Mouse (Mus musculus) adrenal gland, adult 8-10 months (tissue): Measurements from ENCODE around the gene Flnb. TPM values are rescaled to one million over a fixed set of nuclear protein-coding genes. Genes with fewer than 3 reads are reported as not detected.

Source experiments
- DNase-seq: peaks from one replicate; pipeline ENCODE4 v3.0.0; 2022
- total RNA-seq, 4 experiments: library from RNA; stranded (reverse); gene quantifications; 2 replicates each; pipeline ENCODE4 v1.2.4; 2022

Gene Flnb
- total RNA-seq, 4 experiments from 2014 or later, result 54.5 to 77.3 (median 65.8) TPM

DNA sequence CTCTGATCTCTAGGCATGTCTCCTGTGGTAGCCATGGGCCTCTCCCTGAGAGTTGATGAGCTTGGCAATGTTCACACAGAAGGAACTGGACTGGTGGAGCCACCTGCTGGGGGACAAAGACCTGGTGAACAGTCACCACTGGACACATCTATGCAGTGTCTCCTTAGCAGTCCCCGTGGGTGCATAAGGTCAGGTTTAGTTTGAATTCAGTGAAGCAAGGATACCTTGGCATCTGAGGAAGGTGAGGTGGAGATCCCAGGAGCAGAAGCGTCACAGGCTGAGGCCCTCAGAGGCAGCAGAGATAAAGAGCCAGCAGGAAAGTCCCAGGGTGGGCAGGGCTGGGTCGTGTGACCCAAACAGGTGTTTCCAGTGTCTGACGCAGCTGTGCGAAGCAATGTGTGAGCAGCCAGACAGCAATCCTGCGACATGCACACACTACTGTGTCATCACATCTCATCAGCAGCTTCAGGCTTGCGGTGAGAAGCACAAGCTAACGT lies 176.6 kb downstream of the Flnb start, which contains the start of gene Dnase1l3:
TSS of gene Dnase1l3 (minus strand) at position 303 of the 497 bp plus-strand sequence.
- no peak for DNase-seq

DNA sequence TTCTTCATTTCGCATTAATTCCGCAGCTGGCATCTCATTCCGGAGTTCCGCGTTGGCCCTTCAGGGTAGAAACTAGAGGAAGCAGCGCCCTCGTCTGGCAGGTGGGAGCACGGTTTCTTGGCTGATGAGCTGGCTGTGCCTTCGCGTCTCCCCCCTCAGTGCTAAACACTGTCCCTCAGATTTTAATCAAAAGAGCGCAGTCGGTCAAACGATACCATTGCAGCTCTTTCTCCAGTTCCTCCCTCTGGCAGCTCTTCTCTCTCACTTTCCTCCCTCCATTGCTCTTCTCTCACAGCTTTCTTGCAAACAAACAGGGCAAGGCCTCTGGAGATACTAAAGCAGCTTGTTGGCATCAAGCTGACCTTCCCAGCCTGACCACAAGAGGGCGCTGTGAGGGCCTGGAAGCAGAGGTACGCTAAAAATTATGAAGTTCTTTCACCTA lies 179.5 kb downstream of the Flnb start:
- peak; percentile 82 for DNase-seq

DNA sequence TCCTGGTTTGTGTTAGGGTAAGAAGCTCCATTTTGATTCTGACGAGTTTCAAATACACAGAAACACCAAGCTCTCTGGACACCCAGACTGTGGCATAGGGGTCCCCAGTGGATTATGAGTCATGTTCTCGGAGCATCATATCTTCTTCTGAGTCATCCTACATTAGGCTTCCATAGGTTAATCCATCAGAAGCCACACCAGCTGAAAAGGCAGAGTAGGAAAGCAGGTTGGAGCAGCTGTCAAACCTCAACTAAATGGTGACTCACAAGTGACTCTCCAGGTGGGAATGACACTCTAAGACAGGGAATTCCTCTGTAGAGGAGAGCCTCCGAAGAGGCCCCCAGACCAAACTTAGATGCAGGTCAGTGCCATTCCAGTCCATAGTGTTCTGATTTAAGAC lies 181.3 kb downstream of the Flnb start:
- DNase-seq, result no peak

DNA sequence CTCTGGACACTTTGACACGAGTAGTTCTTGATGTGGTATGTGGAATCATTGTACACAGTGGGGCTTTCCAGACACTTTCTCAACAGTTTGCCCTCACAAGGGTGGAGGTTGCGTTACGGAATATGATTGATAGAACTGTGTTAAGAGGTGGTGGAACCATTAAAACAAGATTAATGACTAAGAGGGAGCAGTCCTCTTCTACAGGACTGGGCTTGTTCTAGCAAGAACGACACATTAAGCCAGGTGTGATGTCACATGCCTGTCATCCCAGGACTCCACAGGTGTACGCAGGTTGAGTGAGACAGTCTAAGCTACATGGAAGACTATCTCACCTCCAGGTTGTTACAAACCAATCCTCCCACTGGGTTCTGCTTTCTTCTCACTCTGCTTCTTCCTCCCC lies 181.7 kb downstream of the Flnb start:
- no peak for DNase-seq

DNA sequence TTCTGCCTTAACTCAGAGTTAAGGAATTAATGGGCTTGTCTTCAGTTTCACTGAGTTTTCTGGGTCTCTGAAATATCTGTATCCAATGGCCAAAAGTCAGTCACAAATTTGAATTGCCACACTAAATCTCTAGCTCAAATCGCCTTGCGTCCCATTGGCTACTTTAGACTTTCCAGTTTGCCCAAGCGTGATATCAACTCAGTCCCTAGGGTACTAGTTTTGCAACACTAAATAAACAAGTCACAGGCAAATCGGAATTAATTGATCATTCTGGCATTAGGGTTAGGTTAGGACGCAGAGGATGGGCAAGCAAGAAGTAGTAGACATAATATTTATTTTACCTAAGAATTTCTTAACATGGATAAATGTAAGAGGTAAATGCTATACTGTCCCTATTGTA lies 182.5 kb downstream of the Flnb start:
- no peak for DNase-seq

Other genes starting within 250 kb of the Flnb start
- gene Gm3558, start 249.4 kb upstream of the Flnb start, total RNA-seq, result under 1 TPM in 3 of 4 experiments, not detected in 1; 0.55 to 0.91 (median 0.80) TPM
- gene Gm10338, start 222.4 kb upstream of the Flnb start, total RNA-seq, result not detected
- gene Gm10128, start 174.0 kb upstream of the Flnb start, total RNA-seq, result not detected
- not detected for gene Gm26661, start 26.4 kb upstream of the Flnb start, total RNA-seq
- not detected for gene Gm45521, start 139.3 kb downstream of the Flnb start, total RNA-seq
- under 1 TPM; 0.37 to 0.78 (median 0.55) TPM for gene Dnase1l3, start 176.6 kb downstream of the Flnb start, total RNA-seq
- 100 to 1,000 TPM in 2 of 4 experiments, 10 to 100 TPM in 2; 87.1 to 147 (median 102) TPM for gene Abhd6, start 184.9 kb downstream of the Flnb start, total RNA-seq